Mouse (Mus musculus) layer of hippocampus, adult 9-11 months (tissue): ENCODE results near the gene Med12.

Experiments used
- DNase-seq: peaks from one replicate; pipeline ENCODE4 v3.0.0; 2022

Med12 gene

DNA sequence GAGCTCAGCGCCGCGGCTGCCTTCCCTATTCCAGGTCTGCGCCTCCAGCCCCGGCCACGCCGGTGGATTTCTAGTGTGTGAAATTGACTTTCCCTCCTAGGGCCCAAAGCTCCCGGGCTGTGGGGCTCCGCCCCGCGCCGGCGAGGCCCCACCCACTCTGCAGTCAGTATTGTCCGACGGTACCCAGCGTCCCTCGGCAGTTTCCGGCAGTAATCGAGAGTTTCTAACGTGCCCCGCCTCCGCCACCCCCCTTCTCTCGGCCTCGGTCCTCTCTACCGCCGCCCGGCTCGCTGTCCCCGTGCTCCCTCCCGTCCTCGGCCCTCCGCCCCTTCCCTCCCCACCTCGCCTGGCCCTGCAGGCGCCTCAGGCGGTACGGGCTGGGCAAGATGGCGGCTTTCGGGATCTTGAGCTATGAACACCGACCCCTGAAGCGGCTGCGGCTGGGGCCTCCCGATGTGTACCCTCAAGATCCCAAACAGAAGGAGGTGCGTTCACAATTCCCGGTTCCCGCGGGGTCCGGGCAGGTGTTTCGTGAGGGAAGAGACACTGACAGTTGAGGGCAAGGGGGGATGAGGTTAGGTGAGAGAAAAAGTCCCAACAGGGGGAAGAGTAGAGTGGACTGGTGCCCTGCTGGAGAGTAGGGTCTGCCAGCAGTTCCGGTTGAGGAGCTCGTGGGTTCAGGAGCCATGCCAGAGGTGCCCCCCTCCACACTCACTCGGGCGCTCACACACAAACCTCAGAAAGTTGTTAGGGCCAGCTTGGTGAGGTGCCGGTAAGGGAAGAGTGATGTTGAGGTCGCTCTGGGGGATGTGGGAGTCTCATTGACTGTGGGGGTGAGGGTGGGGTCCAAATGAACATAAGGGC is at the start of gene Med12:
Gene Med12, plus strand, starts transcription at position 156 of the 864 bp plus-strand sequence.
- peak; percentile 86 for DNase-seq

DNA sequence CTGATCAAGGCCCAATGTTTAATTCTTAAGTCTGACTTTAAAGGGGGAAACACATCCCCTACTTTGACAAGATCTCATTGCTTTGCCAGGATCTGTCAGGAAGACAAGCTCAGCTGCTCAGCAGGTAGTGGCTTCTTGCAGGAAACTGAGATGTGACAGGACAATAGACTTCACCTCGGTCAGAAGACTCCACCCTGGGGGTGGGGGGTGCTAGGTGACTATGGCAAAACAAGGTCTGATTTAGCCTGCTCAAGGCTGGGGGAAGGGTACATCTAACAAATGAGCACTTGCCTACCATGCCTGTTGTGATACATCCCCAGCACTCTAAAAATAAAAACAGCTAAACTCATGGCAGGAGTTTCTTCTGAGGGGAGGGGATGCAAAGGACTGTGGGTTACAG is 28.8 kb upstream of the Med12 start:
- no peak for DNase-seq

DNA sequence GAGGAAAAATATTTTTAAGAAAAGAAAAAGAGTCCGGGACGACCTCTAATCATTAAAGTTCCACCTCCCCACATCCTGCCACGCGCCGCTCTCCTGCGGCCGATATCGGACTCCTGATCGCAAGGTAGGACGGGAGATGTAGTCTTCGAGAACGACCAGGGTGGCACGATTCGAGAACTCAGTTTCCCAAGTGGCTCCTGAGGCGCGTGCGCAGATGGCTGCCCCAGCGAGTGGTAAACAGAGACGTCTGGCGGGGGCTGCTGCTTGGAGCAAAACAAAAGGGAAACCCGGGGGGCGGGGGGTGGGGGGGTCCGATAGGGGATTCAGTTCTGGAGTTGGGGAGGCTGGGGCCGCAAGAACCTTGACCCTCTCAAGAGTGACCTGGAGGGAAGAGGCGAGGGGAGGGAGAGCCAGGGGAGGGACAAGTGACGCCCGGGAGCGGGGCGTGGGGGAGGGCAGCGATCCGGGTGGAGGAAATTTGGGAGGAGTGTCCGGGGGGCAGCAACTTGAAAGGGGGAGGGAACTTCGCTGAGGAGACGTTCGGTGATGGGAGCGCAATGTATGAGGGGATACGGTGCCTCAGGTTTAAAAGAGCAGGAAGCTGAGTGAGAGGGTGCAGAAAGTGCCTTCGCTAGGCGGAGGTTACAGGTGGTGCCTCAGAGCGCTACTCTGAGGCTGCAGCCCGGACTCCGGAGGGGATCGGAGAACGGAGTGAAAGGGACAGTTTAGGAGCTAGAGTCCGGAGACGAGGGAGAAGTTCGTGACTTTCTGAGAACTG is 19.7 kb upstream of the Med12 start, which contains the start of gene Foxo4:
Gene Foxo4, plus strand, starts transcription at position 577 of the 778 bp plus-strand sequence.
- peak; percentile 89 for DNase-seq

DNA sequence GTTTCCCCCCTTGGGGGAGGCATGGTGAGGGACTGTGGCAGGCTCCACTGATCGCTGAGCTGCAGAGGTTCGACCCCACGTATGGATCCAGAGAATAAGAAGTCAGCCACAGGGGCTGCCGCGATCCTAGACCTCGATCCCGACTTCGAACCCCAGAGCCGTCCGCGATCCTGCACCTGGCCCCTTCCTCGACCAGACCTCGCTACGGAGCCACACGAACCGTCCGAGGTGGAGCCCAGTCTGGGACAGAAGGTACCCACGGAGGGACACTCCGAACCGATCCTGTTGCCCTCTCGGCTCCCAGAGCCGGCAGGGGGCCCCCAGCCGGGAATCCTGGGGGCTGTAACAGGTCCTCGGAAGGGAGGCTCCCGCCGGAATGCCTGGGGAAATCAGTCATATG is 19.1 kb upstream of the Med12 start:
- DNase-seq, result no peak

DNA sequence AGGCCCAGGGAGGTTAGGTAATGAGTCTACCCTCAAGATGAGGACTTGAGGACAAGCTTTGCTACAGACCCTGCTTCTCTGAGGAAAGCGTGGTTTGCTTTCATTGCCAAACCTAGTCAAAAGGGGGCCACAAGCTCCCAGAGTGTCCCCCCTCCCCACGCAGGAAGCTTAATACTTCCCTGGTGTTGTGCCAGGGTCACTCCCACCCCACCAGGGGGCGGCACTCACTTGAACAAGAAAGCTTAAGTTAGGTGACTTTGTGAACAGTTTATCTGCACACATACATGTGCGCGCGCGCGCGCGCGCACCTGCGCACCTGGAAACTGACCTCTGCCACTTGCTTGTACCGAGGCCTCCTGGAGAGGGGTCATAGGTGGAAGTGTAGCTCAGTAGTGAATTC is 17.2 kb upstream of the Med12 start:
- no peak for DNase-seq

DNA sequence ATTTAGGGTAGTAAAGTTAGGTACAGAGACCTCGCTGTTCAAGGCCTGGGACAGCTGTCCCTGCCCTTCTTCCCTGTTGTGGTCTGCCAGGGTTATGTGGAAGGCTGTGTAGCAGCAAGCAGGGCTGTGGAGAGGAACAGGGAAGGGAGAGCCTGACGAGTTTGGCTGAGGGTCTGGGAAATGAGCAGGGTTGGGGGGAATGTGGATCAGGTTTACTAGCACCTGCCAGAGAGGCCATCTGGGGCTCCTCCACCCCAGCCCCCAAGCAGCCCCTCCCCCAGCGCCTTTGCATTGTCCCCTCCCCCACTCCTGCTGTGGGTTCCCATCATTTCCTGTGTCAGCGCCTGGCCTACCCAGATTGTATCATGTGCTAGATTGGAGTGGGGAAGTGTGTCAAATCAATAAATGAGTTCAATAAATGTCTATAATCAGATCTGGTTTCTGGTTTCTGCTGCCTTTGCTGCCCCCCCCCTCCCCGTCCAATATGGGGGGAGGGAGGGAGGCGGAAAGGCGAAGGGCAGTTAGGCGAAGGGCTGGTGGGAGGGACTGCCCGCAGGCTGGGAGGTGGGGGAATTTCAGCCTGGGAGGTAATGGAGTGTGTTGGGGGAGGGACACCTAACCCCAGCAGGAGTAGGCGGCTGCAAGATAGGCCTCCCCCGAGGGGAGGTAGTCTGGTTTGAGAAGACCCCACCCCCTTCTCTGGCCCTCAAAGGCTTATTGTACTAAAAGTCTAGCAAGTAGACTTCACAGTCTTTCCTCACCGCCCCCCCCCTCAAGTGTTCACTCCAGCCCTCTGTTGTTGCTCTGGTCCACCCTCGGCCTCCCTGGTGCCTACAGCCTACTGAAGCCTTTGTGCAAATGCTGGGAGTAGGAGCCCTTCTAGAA is 13.1 kb upstream of the Med12 start:
- no peak for DNase-seq

DNA sequence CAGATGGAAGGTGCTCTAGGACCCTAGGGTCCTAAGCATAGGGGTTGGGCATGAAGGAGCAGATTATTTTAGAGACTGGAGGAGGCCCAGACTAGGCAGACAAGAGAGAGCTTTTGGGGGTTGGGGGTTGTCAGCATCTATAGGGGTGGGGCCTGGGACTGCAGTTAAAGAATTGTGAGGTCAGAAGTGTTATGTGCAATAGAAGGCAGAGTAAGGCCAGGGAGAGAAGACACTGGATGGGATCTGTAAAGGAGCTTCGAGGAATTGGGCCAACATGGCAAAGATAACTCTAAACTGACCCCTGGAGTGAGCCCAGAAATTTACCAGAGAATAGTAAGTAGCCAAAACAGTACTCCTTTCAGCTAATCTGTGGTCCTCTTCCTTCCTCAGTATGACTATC is 9.9 kb upstream of the Med12 start, which contains the start of gene Gm614:
Gene Gm614, minus strand, starts transcription at position 101 of the 400 bp plus-strand sequence.
- DNase-seq, result no peak

DNA sequence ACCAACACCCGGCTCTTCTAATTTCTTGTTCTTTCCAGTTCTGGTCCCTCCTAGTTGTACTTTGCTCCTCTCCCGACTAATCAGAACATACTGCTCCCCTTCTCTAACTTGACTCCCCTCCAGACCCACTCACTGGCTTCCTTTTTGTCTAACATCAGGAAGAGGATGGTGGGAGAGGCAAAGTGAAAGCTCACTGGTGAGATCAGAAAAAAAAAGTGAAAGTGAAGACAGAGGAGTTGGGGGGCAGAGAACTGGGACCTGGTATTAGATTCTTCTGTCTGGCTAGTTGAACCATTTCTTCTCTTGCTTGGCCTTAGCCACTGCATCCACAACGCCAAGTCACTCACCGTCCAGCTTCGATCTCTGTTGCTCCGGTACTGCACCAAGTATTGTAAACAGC is 7.2 kb upstream of the Med12 start:
- DNase-seq, result no peak

DNA sequence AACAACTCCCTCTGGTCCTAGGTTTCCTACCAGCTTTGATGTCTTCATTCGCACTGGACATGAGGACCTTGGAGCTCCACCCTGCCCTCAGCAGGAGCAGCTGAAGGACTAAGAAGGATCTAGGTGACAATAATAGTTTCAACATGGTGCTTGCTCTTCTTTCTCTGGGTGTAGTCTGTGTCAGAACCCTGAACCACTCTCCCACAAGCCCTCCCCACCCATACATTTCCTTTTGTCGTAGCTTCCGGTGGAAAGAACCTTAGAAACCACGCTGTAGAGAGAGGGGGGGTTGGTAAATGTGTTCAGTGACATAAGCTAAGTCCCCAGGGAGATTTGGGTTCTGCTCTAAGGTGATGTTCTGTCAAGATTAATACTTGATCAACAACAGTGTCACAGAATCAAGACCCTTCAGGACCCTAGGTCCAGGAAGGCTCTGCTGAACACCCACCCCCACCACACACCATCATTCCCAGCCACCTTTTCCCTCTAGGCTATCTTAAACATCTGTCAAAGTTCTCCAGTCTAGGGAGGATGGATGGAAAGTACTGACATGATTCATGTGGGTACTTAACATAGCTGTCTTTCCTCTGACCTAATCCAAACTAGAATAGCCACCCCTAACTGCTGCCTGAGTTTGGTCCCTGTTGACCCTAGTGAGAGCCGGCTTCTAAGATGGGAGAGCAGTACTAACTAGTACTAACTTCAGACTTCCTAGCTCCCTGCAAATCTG is 5.6 kb upstream of the Med12 start, which contains the start of gene Il2rg:
Gene Il2rg, minus strand, starts transcription at position 231 of the 730 bp plus-strand sequence.
- DNase-seq, result no peak

DNA sequence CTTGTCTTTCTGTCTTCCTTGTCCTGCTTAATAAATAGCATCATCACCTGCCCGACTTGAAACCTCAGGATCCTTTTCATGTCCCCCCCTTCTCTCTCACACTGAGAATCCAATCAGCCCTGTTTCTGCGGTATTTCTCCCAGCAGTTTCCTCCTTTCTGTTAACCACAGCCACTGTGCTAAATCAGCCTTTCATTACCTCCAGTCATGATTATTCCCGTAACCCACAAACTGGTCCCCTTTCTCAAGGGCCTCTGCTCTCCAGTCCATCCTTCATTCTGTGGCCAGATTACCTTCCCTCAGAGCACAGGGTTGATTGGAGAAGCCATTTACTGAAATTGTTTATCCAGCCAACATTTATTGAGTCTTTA is 5.1 kb upstream of the Med12 start, which contains the start of gene Gm20489:
Gene Gm20489, minus strand, starts transcription at position 269 of the 370 bp plus-strand sequence.
- no peak for DNase-seq

DNA sequence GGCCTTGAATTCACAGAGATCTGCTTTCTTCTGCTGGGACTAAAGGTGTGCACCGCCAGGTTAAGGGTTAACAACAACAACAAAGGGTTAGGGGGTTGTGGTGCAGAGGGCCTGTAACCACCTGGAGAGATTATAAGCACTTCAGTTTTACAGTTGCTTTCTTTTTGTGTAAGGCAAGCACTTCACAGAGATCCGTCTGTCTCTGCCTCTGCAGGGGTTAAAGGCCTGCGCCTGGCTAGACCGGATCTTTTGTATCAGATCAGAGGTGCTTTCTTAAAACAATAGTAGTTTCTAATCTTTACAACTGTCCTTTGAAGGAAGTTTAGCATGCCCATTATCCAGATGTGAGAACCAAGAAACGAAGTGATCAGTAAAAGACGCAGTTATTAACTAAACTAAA is 420 bp upstream of the Med12 start:
- no peak for DNase-seq

DNA sequence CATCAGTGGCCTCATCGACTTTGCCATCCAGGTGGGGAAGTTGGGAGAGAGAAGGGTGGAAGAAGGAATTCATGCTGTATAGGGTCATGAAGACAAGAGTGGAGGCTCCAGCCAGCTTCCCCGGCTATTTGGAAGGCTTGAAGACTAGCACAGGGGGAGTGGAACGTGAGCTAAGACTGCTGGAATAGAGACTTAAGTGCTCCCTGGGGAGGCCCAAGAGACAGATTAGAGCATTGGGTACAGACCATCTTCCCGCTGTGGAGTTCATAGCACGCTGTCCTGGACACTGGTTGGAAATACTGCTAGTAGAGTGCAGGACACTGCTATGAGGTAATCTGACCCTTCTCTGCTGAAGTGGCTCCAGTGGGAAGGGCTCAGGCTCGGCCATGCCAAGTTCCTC is 9.0 kb downstream of the Med12 start:
- no peak for DNase-seq

DNA sequence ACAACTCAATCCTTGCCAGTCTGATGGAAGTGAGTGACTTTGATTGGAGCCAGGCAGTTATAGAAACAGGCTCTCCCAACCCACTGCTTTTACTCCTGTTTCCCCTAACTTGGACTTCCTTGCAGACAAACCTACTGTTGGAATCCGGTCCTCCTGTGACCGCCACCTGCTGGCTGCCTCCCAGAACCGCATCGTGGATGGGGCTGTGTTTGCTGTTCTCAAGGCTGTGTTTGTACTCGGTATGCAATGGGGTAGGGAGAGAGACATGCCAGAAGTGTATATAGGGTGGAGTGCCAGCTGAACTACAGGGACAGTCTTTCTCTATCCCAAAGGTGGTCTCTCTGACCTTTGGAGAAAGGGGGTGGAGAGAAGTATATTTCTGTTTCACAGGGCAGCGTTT is 11.7 kb downstream of the Med12 start:
- DNase-seq, result peak; percentile 22

DNA sequence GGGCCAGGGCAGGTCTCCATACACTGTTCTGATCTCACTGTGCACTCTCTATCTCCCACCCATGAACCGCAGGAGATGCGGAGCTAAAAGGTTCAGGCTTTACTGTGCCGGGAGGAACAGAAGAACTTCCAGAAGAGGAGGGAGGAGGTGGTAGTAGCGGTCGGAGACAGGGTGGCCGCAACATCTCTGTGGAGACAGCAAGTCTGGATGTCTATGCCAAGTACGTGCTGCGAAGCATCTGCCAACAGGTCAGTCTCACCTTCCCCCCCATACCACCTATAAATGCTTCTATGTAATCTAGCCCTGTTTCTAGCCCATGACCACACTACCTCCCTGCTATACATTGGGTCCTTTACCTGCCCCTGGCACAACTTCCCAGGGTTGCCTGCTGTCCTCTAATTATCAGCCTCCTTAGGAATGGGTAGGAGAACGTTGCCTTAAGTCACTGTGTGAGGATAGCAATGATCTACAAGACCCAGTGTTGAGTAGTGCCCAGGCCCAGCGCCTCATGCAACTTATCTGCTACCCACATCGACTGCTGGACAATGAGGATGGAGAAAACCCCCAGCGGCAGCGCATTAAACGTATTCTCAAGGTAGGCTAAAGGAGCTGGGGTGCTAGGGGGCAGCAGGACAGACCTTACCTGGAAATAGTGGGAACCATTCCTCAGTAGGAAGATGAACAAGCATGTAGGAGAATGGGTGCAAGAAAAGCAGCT is 12.3 kb downstream of the Med12 start:
- no peak for DNase-seq

DNA sequence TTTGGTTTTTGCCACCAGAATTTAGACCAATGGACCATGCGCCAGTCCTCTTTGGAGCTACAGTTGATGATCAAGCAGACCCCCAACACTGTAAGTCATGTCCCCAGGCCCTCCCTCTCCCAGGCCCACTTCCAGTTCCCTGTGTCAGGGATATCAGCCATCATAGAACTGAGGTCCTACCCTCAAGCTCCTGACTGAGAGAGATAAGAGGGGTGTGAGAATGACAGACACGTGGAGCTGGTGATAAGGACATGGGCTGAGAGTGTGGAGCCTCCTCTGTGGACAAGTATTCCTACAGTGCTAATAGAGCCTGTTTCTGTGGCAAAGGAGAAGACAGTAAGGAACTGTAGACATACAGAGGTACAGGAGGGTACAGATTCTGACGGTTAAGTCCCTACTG is 13.7 kb downstream of the Med12 start:
- DNase-seq, result no peak

DNA sequence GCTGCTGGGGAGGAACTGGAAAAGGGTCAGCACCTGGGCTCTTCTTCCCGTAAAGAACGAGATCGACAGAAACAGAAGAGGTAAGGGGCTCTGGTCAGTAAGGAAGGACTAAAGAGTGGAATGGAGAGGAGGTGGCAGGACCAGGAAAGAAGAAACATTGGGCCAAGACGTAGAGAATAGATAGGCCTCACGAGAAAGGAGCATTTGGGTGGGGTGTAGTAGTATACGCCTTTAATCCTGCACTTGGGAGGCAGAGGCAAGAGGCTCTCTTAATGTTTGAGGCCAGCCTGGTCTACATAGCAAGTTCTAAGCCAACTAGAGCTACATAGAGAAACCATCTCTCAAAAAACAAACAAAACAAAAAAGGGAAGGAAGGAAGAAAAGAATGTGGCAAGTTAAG is 14.6 kb downstream of the Med12 start:
- no peak for DNase-seq

DNA sequence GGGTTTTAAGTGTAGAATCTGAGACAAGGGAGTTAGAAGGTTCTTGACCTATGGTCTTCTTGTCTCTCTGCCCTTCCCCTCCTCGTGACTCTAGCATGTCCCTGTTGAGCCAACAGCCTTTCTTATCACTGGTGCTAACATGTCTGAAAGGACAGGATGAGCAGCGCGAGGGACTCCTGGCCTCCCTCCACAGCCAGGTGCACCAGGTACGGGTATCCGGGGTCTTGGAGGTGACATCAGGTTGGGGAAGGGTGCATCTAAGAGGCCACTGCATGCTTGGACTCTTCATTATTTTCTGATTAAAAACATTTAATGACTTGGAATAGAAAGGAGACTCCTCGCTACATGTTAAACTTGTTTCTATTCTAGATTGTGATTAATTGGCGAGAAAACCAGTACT is 15.2 kb downstream of the Med12 start:
- no peak for DNase-seq

DNA sequence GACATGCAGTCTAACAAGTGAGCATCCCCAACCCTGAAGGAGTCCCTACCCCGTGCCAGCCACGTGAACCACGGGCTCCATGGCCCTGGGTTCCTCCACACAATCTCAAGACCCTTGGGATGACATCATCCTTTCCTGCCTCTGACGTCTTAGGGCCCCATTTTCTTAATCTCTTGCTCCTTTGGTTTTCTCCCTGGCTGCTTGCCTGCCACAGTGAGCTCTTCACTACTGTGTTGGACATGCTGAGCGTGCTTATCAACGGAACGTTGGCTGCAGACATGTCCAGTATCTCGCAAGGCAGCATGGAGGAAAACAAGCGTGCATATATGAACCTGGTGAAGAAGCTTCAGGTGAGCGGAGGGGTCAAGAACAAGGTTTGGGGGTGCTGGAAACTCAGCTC is 16.3 kb downstream of the Med12 start:
- DNase-seq, result no peak

DNA sequence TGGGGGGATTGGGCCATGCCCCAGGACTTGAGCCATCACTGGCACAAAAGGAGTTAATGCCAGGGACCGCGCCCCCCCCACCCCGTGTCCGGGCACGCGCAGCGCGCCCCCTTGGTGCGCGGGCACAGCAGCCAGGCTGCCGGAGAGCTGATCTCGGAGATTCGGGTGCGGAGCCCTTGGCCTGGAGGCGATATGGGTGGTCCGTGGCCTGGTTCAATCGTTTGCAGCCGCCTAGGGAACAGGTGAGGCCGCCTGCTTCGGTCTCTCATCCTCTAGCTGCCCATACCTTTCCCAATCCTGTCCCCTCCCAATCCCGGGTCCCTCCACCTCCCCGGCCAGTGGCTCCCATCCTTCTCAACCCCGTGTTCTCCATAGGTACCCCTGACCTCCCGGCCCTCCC is 25.2 kb downstream of the Med12 start, which contains the start of gene Nlgn3:
Gene Nlgn3, plus strand, starts transcription at position 114 of the 400 bp plus-strand sequence.
- peak; percentile 37 for DNase-seq

DNA sequence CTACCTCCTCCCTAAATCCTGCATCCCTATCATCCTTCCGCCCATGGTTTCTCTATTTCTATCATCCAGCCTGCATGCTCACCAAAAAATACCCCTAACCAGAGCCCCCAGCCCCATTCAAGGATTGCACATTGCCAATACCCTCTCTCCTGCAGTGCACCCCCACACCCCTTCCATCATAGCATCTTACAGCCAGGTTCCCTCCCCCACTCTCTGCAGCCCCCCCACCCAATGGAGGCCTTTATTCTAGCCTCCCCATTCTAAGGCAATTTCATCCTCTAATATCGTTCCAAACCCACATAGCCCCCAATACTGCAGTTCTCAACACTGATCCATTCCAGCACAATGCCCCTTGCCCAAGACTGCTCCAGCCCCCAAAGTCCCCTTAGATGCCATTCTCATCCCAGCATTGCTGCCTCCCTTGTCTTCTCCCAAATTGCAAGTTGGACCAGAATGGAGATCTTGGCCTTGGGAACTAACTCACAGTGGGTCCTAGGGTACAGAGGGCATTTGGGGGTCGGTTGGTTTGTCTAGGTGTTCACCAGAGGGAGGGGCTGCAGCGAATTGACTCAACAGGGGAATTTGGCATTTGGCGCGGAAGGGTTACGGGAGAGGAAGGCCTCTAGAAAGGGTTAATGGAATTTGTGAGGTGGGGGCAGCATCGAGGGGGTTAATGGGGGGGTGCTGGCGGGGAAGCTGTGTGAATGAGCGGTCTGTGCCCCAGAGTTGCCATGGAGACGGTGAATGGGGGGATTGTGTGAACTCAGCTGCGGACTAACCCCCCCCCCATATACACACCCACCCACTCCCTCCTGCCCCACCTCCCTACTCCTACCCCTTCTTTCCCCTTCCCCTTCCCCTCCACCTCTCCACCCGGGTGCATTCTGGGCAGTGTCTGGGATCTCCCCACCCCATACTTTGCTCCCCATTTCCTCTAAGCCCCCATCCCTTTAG is 25.9 kb downstream of the Med12 start:
- DNase-seq, result no peak
